Mouse (Mus musculus): ENCODE data around the gene Dennd6a.
"Not testable (repeated sequence)": the region's sequence is repeated elsewhere in the genome, so short reads cannot be mapped to it uniquely, and the experiment has no call there.

Gene Dennd6a

DNA sequence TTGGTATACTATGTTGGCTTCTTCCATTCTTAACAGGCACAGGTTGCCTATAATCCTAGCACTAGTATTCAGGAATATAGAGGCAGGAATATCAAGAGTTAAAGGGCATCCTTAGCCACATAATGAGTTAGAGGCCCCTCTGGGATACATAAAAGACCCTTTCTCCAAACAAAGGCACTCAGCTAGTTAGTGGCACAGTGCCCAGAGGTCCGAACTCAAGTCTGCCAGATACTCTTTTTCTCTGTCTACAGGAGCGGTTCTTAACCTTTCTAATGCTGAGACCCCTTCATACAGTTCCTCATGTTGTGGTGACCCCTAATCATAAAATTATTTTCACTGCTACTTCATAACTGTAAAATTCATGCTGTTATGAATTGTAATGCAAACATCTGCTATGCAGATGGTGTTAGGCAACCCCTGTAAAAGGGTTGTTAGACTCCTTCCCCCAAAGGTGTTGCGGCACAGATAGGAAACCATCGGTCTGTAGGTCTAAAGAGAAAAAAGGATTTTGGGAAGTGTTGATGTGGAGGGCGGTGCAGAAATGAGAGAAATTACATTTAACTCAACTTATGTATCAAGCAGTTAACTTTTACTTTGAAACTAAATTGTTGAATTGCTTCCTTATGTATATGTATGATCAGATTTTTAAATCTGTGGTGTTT is 72.5 kb downstream of the Dennd6a start:
- no peak for DNase-seq

- DNase-seq, result no peak
These were observed 74.2 kb downstream of the Dennd6a start for GRCm38 (mm10) chr14:26647811-26648210.

DNA sequence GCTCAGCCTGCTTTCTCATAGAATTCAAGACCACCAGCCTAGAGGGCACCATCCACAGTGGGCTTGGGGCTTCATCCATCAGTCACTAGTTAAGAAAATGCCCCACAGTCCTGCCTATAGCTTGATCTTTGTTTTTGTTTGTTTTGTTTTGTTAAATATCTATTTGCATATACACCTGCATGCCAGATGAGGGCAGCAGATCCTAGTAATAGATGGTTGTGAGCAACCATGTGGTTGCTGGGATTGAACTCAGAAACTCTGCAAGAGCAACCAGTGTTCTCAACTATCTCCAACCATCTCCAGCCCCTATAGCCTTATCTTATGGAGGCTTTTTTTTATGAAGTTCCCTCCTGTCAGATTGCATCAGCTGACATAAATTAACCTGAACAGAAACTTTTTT is 78.2 kb downstream of the Dennd6a start:
- no peak for DNase-seq

DNA sequence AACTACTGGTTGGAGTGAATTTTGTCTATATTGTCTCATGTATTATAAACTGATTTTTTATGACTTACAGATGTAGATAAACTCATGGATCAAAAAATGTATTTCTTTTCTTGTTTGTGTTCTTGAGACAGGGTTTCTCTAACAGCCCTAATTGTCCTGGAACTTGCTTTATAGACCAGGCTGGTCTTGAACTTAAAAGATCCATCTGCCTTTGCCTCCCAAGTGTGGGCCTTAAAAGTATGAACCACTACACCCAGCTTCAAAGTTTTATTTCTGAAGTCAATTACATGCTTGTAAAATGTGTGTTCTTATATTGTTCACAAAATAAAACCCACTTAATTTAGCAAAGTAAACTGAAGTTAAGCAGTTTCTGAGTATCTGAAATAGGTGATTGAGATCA is 84.5 kb downstream of the Dennd6a start:
- DNase-seq, result no peak

- no peak for DNase-seq
These were observed 86.6 kb downstream of the Dennd6a start for GRCm38 (mm10) chr14:26660233-26660632.

- DNase-seq, result no peak
These were observed 88.4 kb downstream of the Dennd6a start for GRCm38 (mm10) chr14:26662016-26662415.

DNA sequence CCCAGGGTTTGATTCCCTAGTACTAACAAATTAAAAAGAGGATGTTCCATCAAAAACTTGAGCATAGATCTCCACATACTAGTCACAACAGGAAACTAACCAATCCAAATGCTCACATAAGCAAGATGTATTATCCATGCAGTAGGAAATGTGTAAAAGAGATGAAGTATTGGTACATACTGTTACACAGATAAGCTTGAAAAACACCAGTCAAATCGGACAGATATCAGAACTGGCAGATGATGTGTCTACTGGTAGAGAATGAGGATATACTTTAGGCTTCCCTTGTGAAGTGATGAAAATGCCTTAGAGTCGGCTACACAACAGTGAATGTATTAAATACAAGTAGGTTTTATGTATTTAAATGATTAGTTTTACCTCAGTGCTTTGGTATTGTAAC is 88.8 kb downstream of the Dennd6a start:
- DNase-seq, result no peak

DNA sequence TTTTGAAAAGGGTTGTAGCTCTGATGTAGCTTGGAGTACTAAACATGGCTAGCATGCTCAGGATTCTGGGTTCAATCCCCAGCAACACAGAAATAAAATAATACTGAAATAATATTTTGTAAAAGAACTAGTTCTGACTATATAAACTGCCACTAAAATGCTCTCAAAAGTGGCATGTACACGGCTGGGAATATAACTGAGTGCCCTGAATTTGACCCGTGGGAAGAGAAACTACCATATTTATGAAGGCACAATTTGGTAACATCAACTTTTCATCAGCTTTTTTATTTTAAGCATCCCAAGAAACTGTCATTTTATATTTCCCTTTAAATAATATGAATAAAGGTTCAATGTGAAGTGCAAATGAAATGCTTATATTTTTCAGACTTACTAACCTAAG is 90.2 kb downstream of the Dennd6a start:
- DNase-seq, result no peak

GRCm38 (mm10) chr14:26667991-26668370 is 94.3 kb downstream of the Dennd6a start:
- no peak for DNase-seq

GRCm38 (mm10) chr14:26668371-26669291 is 95.0 kb downstream of the Dennd6a start:
- peak; percentile 20 for DNase-seq

- DNase-seq, result peak; percentile 91
These were observed 95.8 kb downstream of the Dennd6a start, which contains the start of gene Pde12 for GRCm38 (mm10) chr14:26669292-26670073. Pde12 (minus strand) TSS chr14:26669883.

DNA sequence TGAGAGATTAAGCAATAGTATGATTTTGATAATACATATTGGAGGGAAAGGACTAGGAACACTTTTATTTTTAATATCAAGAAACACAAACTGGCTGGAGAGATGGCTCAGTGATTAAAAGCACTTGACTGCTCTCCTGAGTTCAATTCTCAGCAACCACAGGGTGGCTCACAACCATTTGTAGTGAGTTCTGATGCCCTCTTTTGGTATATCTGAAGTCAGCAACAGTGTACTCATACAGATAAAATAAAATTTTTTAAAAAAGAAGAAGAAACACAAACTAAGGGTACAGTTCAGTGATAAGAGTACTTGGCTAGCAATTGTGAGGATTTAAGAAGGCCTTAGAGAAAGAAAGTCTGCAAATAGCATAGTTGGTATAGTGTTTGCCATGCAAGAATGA is 97.3 kb downstream of the Dennd6a start:
- DNase-seq, result no peak

- DNase-seq, result not testable (repeated sequence)
These were observed 98.4 kb downstream of the Dennd6a start for GRCm38 (mm10) chr14:26671870-26672615.

- DNase-seq, result not testable (repeated sequence)
These were observed 101.0 kb downstream of the Dennd6a start for GRCm38 (mm10) chr14:26674476-26675169.

GRCm38 (mm10) chr14:26675371-26675770 is 101.7 kb downstream of the Dennd6a start:
- no peak for DNase-seq

DNA sequence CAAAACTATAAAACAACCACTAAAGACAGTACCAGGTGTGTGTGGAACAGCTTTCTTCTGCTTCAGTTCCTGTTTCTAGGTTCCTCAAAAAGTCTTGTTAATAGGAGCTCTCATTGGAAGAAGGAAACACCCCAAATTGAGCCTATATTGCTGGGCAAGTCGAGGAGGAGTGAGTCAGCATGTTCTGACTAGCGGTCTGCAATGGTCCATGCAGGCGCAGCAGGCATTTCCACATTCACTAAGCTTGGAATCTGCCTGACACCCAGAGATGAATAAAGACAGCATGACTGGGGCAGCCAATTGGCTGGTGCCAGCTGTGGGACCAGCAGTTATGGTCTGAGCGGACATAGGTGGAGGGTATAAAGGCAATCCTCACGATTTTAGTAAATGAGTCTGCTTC is 102.1 kb downstream of the Dennd6a start:
- no peak for DNase-seq
